Mouse (Mus musculus) testis, adult 2 months (tissue): ENCODE measurements around the gene Il17rd.

ENCODE experiments used
- CTCF ChIP-seq: fragments of 200-500 bp; IDR thresholded peaks from 2 replicates; pipeline ENCODE4 v1.5.1; 2012; ENCODE audit warnings: low read depth, mild to moderate bottlenecking, inconsistent platforms, low read length, moderate library complexity; ENCODE audit not compliant: control insufficient read depth, insufficient read depth, insufficient replicate concordance
- POLR2A ChIP-seq: fragments of 200-500 bp; IDR thresholded peaks from 2 replicates; pipeline ENCODE4 v1.6.1; 2012; ENCODE audit warnings: low read depth, mild to moderate bottlenecking, inconsistent platforms, low read length, moderate library complexity; ENCODE audit not compliant: control insufficient read depth

- TF ChIP-seq CTCF (no peak), POLR2A (no peak)
Observed at GRCm38 (mm10) chr14:27044221-27044966, 5.7 kb downstream of the Il17rd start.
